Mouse (Mus musculus): ENCODE data around the gene Tfb2m. TPM values are rescaled to one million over a fixed set of nuclear protein-coding genes. Genes with fewer than 3 reads are reported as not detected.

Tfb2m gene
- polyA plus RNA-seq, 1 experiment from 2014 or later, result 38.9 TPM

- Histone ChIP-seq H3K4me3 (replicated peaks; ENCODE audit: low read depth, low read length) (no peak overlapping the region), H3K36me3 (ENCODE audit: insufficient read depth, low read length) (no peaks in the 10 kb centered on the region), H3K4me2 (ENCODE audit: low read length) (no peak overlapping the region), H3K27me3 (ENCODE audit: insufficient read depth, low read length) (no peaks in the 10 kb centered on the region), H3K9me3 (replicated peaks; ENCODE audit: low read length) (no peaks in the 10 kb centered on the region), H3K4me1 (replicated peaks; ENCODE audit: insufficient read depth, low read length) (no peaks in the 10 kb centered on the region), H3K9ac (ENCODE audit: low read depth, low read length) (no peak overlapping the region), H3K27ac (no peak overlapping the region)
- 34% methylated on average over 3 of the region's 3 CpGs for WGBS
- no peak for ATAC-seq (replicated peaks; ENCODE audit: low FRiP score, low read depth)
- no peak for DNase-seq (ENCODE audit: low spot score)
- no peak for TF ChIP-seq CTCF (IDR thresholded peaks at IDR 0.05; ENCODE audit: low read depth)
Measured at GRCm38 (mm10) chr1:179485784-179486540, 60.1 kb downstream of the Tfb2m start.

- no peak for TF ChIP-seq CTCF (IDR thresholded peaks at IDR 0.05; ENCODE audit: low read depth)
- Histone ChIP-seq H3K9me3 (replicated peaks; ENCODE audit: low read length) (no peaks in the 10 kb centered on the region), H3K27ac (no peak overlapping the region), H3K36me3 (ENCODE audit: insufficient read depth, low read length) (no peaks in the 10 kb centered on the region), H3K4me1 (replicated peaks; ENCODE audit: insufficient read depth, low read length) (0 out of 2 replicates have a peak, but pooled peaks cover 4% of the 10 kb centered on the region), H3K4me2 (ENCODE audit: low read length) (no peak overlapping the region), H3K9ac (ENCODE audit: low read depth, low read length) (no peak overlapping the region), H3K4me3 (replicated peaks; ENCODE audit: low read depth, low read length) (no peak overlapping the region), H3K27me3 (ENCODE audit: insufficient read depth, low read length) (no peaks in the 10 kb centered on the region)
- 62% methylated on average over 4 of the region's 4 CpGs for WGBS
- ATAC-seq (replicated peaks; ENCODE audit: low FRiP score, low read depth), result no peak
- no peak for DNase-seq (ENCODE audit: low spot score)
Measured at GRCm38 (mm10) chr1:179480862-179481261, 65.2 kb downstream of the Tfb2m start.

Other genes starting within 250 kb of the Tfb2m start
- 18.3 and 20.5 TPM in 2 replicates for gene Smyd3, start 28.2 kb downstream of the Tfb2m start, polyA plus RNA-seq (2015; fragmentation: Nextera tagmentation; extraction: Ambion mirVana)
- gene Cnst, start 103 bp upstream of the Tfb2m start, polyA plus RNA-seq (2015; fragmentation: Nextera tagmentation; extraction: Ambion mirVana), result 9.7 and 11.2 TPM in 2 replicates
- gene Sccpdh, start 121.9 kb upstream of the Tfb2m start, polyA plus RNA-seq (2015; fragmentation: Nextera tagmentation; extraction: Ambion mirVana), result 71.9 and 76.8 TPM in 2 replicates
- not detected in 2 replicates for gene Kif28, start 199.0 kb upstream of the Tfb2m start, polyA plus RNA-seq (2015; fragmentation: Nextera tagmentation; extraction: Ambion mirVana)

All from kidney, postnatal 0 days (tissue).